Mouse (Mus musculus) neural tube, embryonic 11.5 days (tissue): Measurements from ENCODE around the gene Tfpt. TPM values are rescaled to one million over a fixed set of nuclear protein-coding genes. Genes with fewer than 3 reads are reported as not detected.

Experiments
- ATAC-seq: fragments of 200-750 bp; cut with Nextera tagmentation; 2 replicates; pipeline ENCODE4 v1.8.0; 2017; ENCODE audit warnings: moderate number of reproducible peaks, mild to moderate bottlenecking, moderate TSS enrichment, moderate library complexity; ENCODE audit not compliant: insufficient read depth, low FRiP score, low TSS enrichment
- DNase-seq: peaks from one replicate; pipeline ENCODE4 v3.0.0-alpha.2; 2015; ENCODE audit warnings: low spot score
- H3K27ac ChIP-seq: fragments of 300-500 bp; sonication (generic); 2 replicates; pipeline ENCODE4 v1.5.1; 2014; ENCODE audit warnings: low read depth, mild to moderate bottlenecking, low read length
- H3K27me3 ChIP-seq: fragments of 300-500 bp; sonication (generic); 2 replicates; pipeline ENCODE4 v1.6.1; 2014; ENCODE audit warnings: mild to moderate bottlenecking, low read length, mixed read lengths; ENCODE audit not compliant: control insufficient read depth, insufficient read depth
- H3K36me3 ChIP-seq: fragments of 300-500 bp; sonication (generic); 2 replicates; pipeline ENCODE4 v1.6.1; 2014; ENCODE audit warnings: mild to moderate bottlenecking, low read length, moderate library complexity, mixed read lengths; ENCODE audit not compliant: control insufficient read depth, insufficient read depth
- H3K4me1 ChIP-seq: fragments of 300-500 bp; sonication (generic); 2 replicates; pipeline ENCODE4 v1.6.1; 2014; ENCODE audit warnings: low read length, mixed read lengths; ENCODE audit not compliant: control insufficient read depth, insufficient read depth
- H3K4me2 ChIP-seq: fragments of 300-500 bp; sonication (generic); 2 replicates; pipeline ENCODE4 v1.6.1; 2014; ENCODE audit warnings: low read depth, mild to moderate bottlenecking, moderate library complexity
- H3K4me3 ChIP-seq: fragments of 300-500 bp; sonication (generic); 2 replicates; pipeline ENCODE4 v1.5.1; 2014; ENCODE audit warnings: low read depth, low read length
- H3K9ac ChIP-seq: fragments of 300-500 bp; sonication (generic); 2 replicates; pipeline ENCODE4 v1.6.1; 2014; ENCODE audit warnings: mild to moderate bottlenecking, low read length
- H3K9me3 ChIP-seq: fragments of 300-500 bp; sonication (generic); 2 replicates; pipeline ENCODE4 v1.6.1; 2016; ENCODE audit warnings: low read length; ENCODE audit not compliant: control insufficient read depth
- WGBS: fragments of 180-500 bp; shearing (Covaris S2); extraction: QIAGEN DNeasy Blood & Tissue Kit; methylation state at CpG from one replicate; pipeline ENCODE4 v1.1.7; 2014; 5-methylcytosine and 5-hydroxymethylcytosine counted together
- polyA plus RNA-seq: library from polyadenylated mRNA; unstranded; fragments of >200 nt; fragmentation: Nextera tagmentation; extraction: Ambion mirVana; gene quantifications from 2 replicates; pipeline ENCODE4 v1.2.1, GENCODE M21; 2014

Tfpt gene
- 35.7 and 36.7 TPM in 2 replicates for polyA plus RNA-seq

GRCm38 (mm10) chr7:3629543-3630477 lies at the start of gene Tfpt, which contains the start of gene Prpf31:
Tfpt (minus strand) TSS chr7:3629929.
Prpf31 (plus strand) TSS chr7:3629985.
- peak within 1 kb of the TSS; percentile 79 for H3K9ac ChIP-seq
- no peaks in the 10 kb centered on the region for H3K9me3 ChIP-seq
- peak; percentile 85 for ATAC-seq
- H3K4me2 ChIP-seq: peak within 1 kb of the TSS; percentile 92
- under 1% methylated on average over 47 of the region's 47 CpGs for WGBS
- no peaks in the 10 kb centered on the region for H3K27me3 ChIP-seq
- DNase-seq: peak; percentile 91
- H3K4me1 ChIP-seq: peaks cover 10% of the 10 kb centered on the region
- peaks cover 3% of the 10 kb centered on the region; the same call in 1 of the 2 replicates for H3K36me3 ChIP-seq
- no peak within 1 kb of the TSS for H3K27ac ChIP-seq
- peak within 1 kb of the TSS; percentile 57 for H3K4me3 ChIP-seq

- ATAC-seq (no peak), DNase-seq (no peak)
- Histone ChIP-seq H3K4me2 (no peak within 1 kb of the TSS), H3K36me3 (no peaks in the 10 kb centered on the region; the same call in 1 of the 2 replicates), H3K4me1 (no peaks in the 10 kb centered on the region), H3K27ac (no peak within 1 kb of the TSS), H3K27me3 (no peaks in the 10 kb centered on the region), H3K9ac (no peak within 1 kb of the TSS), H3K4me3 (no peak within 1 kb of the TSS), H3K9me3 (no peaks in the 10 kb centered on the region)
- 60% methylated on average over 9 of the region's 9 CpGs for WGBS
Observed at GRCm38 (mm10) chr7:3677342-3677741, 47.6 kb upstream of the Tfpt start, which contains the start of gene Tmc4. Tmc4 (minus strand) TSS chr7:3677553.

- H3K4me3 ChIP-seq: no peak overlapping the region
- no peak overlapping the region for H3K9ac ChIP-seq
- H3K9me3 ChIP-seq: no peaks in the 10 kb centered on the region
- H3K4me1 ChIP-seq: no peaks in the 10 kb centered on the region
- H3K27me3 ChIP-seq: no peaks in the 10 kb centered on the region
- no peaks in the 10 kb centered on the region; the same call in 1 of the 2 replicates for H3K36me3 ChIP-seq
- WGBS: 91% methylated on average over 12 of the region's 12 CpGs
- ATAC-seq (no peak), DNase-seq (no peak)
- H3K4me2 ChIP-seq: no peak overlapping the region
- no peak overlapping the region for H3K27ac ChIP-seq
Observed at GRCm38 (mm10) chr7:3676371-3676770, 46.6 kb upstream of the Tfpt start.

GRCm38 (mm10) chr7:3675228-3675548 lies 45.5 kb upstream of the Tfpt start:
- Histone ChIP-seq H3K4me1 (no peaks in the 10 kb centered on the region), H3K9me3 (no peaks in the 10 kb centered on the region), H3K4me2 (no peak overlapping the region), H3K9ac (no peak overlapping the region), H3K27ac (no peak overlapping the region), H3K4me3 (no peak overlapping the region), H3K27me3 (no peaks in the 10 kb centered on the region), H3K36me3 (no peaks in the 10 kb centered on the region; the same call in 1 of the 2 replicates)
- no peak for DNase-seq
- no peak for ATAC-seq
- WGBS: 79% methylated on average over 3 of the region's 3 CpGs

GRCm38 (mm10) chr7:3674507-3675227 lies 44.9 kb upstream of the Tfpt start:
- Histone ChIP-seq H3K9me3 (no peaks in the 10 kb centered on the region), H3K9ac (no peak overlapping the region), H3K4me2 (no peak overlapping the region), H3K36me3 (no peaks in the 10 kb centered on the region; the same call in 1 of the 2 replicates), H3K4me1 (no peaks in the 10 kb centered on the region), H3K4me3 (no peak overlapping the region), H3K27me3 (no peaks in the 10 kb centered on the region), H3K27ac (no peak overlapping the region)
- peak; percentile 80 for DNase-seq
- WGBS: 71% methylated on average over 10 of the region's 10 CpGs
- peak; percentile 88 for ATAC-seq

GRCm38 (mm10) chr7:3666921-3667391 lies 37.2 kb upstream of the Tfpt start:
- no peak for ATAC-seq
- H3K36me3 ChIP-seq: peaks cover 4% of the 10 kb centered on the region
- no peak overlapping the region for H3K27ac ChIP-seq
- H3K9ac ChIP-seq: 0 out of 2 replicates have a peak overlapping the region, but pooled peaks have one; percentile 22
- H3K9me3 ChIP-seq: no peaks in the 10 kb centered on the region
- no peaks in the 10 kb centered on the region for H3K27me3 ChIP-seq
- 25% methylated on average over 14 of the region's 14 CpGs for whole genome bisulfite sequencing
- H3K4me3 ChIP-seq: no peak overlapping the region
- no peak for DNase-seq
- peak overlapping the region; percentile 9; the same call in 1 of the 2 replicates for H3K4me2 ChIP-seq
- H3K4me1 ChIP-seq: peaks cover 3% of the 10 kb centered on the region; the same call in 1 of the 2 replicates

- Histone ChIP-seq H3K27me3 (no peaks in the 10 kb centered on the region), H3K27ac (peak within 1 kb of the TSS; percentile 53), H3K36me3 (peaks cover 8% of the 10 kb centered on the region), H3K9ac (peak within 1 kb of the TSS; percentile 74), H3K4me3 (peak within 1 kb of the TSS; percentile 57), H3K9me3 (no peaks in the 10 kb centered on the region), H3K4me2 (peak within 1 kb of the TSS; percentile 73), H3K4me1 (peaks cover 3% of the 10 kb centered on the region; the same call in 1 of the 2 replicates)
- peak; percentile 99 for ATAC-seq
- 5% methylated on average over 45 of the region's 45 CpGs for WGBS
- DNase-seq: peak; percentile 93
Observed at GRCm38 (mm10) chr7:3665215-3666114, 35.7 kb upstream of the Tfpt start, which contains the start of gene Leng1. Leng1 (minus strand) TSS chr7:3665840.
